Mouse (Mus musculus) colon, adult 2 months (tissue): Measurements from ENCODE around the gene Lmx1a. TPM values are rescaled to one million over a fixed set of nuclear protein-coding genes. Genes with fewer than 3 reads are reported as not detected.

Experiments used
- polyA plus RNA-seq: library from polyadenylated mRNA; depleted of rRNA; stranded (reverse); fragments of >200 nt; gene quantifications from 2 replicates; pipeline ENCODE4 v1.2.3, GENCODE M21; 2012; rRNA removed

Lmx1a gene
- 1.0 and 1.4 TPM in 2 replicates for polyA plus RNA-seq

GRCm38 (mm10) chr1:167689232-167689261 is at the start of gene Lmx1a:
Gene Lmx1a, plus strand, starts transcription at chr1:167689237.

Other genes starting within 250 kb of the Lmx1a start
- not detected in 2 replicates for gene Lrrc52, start 222.5 kb upstream of the Lmx1a start, polyA plus RNA-seq
- gene Rxrg, start 90.9 kb upstream of the Lmx1a start, polyA plus RNA-seq = 0.61 and 0.73 TPM in 2 replicates